Comparison of ENCODE assay signal across 25 mouse cellular contexts in genomic region chr15:83493856-83494571, GRCm38 (mm10). TPM values are rescaled to one million over a fixed set of nuclear protein-coding genes. Genes with fewer than 3 reads are reported as not detected.
"Had no signal": no experiment of that assay in that cellular context is flagged by ENCODE, and none has a peak within 500 bp of the region (broad histone marks: within the 10 kb centered on the region; RNA-seq: fewer than 3 reads in every experiment).

No protein-coding gene starts in this region.

- DNase-seq: kidney, adult 18-20 months; kidney, adult 9 months; kidney, postnatal 14 days; layer of hippocampus, adult 9-11 months; liver; liver, embryonic 13.5 days; lung, embryonic 14.5 days; midbrain, embryonic 14.5 days; right cerebral cortex, postnatal 14 days; spleen, adult 18-20 months; thymus, adult 18-20 months; thymus, postnatal 14 days; thymus, postnatal 4 days had no signal

- H3K4me1 ChIP-seq: limb, embryonic 13.5 days; neural tube, embryonic 12.5 days; neural tube, embryonic 15.5 days; stomach, embryonic 15.5 days had no signal

- H3K27me3 ChIP-seq: limb, embryonic 13.5 days; liver, embryonic 13.5 days; neural tube, embryonic 12.5 days; neural tube, embryonic 15.5 days; stomach, embryonic 15.5 days had no signal

- ATAC-seq: lung, postnatal 0 days had no signal

- H3K4me3 ChIP-seq: layer of hippocampus, adult 2 months; limb, embryonic 10.5 days; limb, embryonic 13.5 days; liver, embryonic 13.5 days; megakaryocyte, embryonic 14.5 days; neural tube, embryonic 12.5 days; neural tube, embryonic 15.5 days; stomach, embryonic 15.5 days had no signal

- H3K27ac ChIP-seq: layer of hippocampus, adult 2 months; limb, embryonic 10.5 days; limb, embryonic 13.5 days; liver, embryonic 13.5 days; macrophage; neural tube, embryonic 12.5 days; neural tube, embryonic 15.5 days; stomach, embryonic 15.5 days had no signal

RNA-seq across cellular contexts. Expression of gene Bik, which starts 32.6 kb away (rescaled TPM):
- total RNA-seq: layer of hippocampus, adult 2 months; layer of hippocampus, postnatal 25 days; left cerebral cortex, adult 18-20 months; left cerebral cortex, postnatal 25 days had no signal
- polyA plus RNA-seq: macrophage had no signal
